ENCODE assay signal across 23 mouse cellular contexts in genomic region chr6:31606429-31606828, GRCm38 (mm10). TPM values are rescaled to one million over a fixed set of nuclear protein-coding genes. Genes with fewer than 3 reads are reported as not detected.
A peak's percentile ranks its signal among the peaks of the same experiment; 100 is the strongest.
DNase-seq lines count a peak whose midpoint lies in the region; ATAC-seq and TF ChIP-seq lines count a peak whose summit lies in the region.
"Had no signal": no experiment of that assay in that cellular context is flagged by ENCODE, and none has a peak within 500 bp of the region (broad histone marks: within the 10 kb centered on the region; RNA-seq: fewer than 3 reads in every experiment).

No protein-coding gene starts in this region.

- WGBS in heart, embryonic 10.5 days: 56% methylated on average over 4 of the region's 4 CpGs
- 72% methylated on average over 4 of the region's 4 CpGs for WGBS in liver, embryonic 13.5 days (ENCODE audit: insufficient replicate concordance)
- 61% methylated on average over 4 of the region's 4 CpGs for WGBS in liver, postnatal 0 days (ENCODE audit: insufficient replicate concordance)

- no peak overlapping the region for H3K4me2 ChIP-seq in liver, embryonic 13.5 days
- no peak overlapping the region for H3K4me2 ChIP-seq in liver, postnatal 0 days (ENCODE audit: low read depth, low read length)
- H3K4me2 ChIP-seq: embryonic facial prominence, embryonic 12.5 days; embryonic facial prominence, embryonic 15.5 days; heart, embryonic 11.5 days; hindbrain, embryonic 14.5 days had no signal

- peak overlapping the region; percentile 64 for H3K27ac ChIP-seq in gastrocnemius, adult 2 months
- H3K27ac ChIP-seq in heart, embryonic 10.5 days: peak overlapping the region; percentile 37; the same call in 1 of the 2 replicates
- peak overlapping the region; percentile 37 for H3K27ac ChIP-seq in liver, embryonic 13.5 days
- H3K27ac ChIP-seq in liver, postnatal 0 days (ENCODE audit: low read depth): no peak overlapping the region
- H3K27ac ChIP-seq: embryonic facial prominence, embryonic 12.5 days; embryonic facial prominence, embryonic 15.5 days; hindbrain, embryonic 14.5 days; hindbrain, postnatal 0 days had no signal

- H3K36me3 ChIP-seq in heart, embryonic 10.5 days: no peaks in the 10 kb centered on the region
- no peaks in the 10 kb centered on the region for H3K36me3 ChIP-seq in liver, embryonic 13.5 days
- no peaks in the 10 kb centered on the region for H3K36me3 ChIP-seq in liver, postnatal 0 days (replicated peaks; ENCODE audit: insufficient read depth, low read length)
- H3K36me3 ChIP-seq: embryonic facial prominence, embryonic 12.5 days; embryonic facial prominence, embryonic 15.5 days had no signal

- no peak for TF ChIP-seq CTCF in gastrocnemius, adult 2 months (IDR thresholded peaks at IDR 0.05)
- no peak for TF ChIP-seq CTCF in liver, postnatal 0 days (IDR thresholded peaks at IDR 0.05; ENCODE audit: low read depth)

- H3K9me3 ChIP-seq in heart, embryonic 10.5 days: no peaks in the 10 kb centered on the region
- no peaks in the 10 kb centered on the region for H3K9me3 ChIP-seq in liver, embryonic 13.5 days (replicated peaks)
- H3K9me3 ChIP-seq in liver, postnatal 0 days (ENCODE audit: low read length): no peaks in the 10 kb centered on the region
- H3K9me3 ChIP-seq: embryonic facial prominence, embryonic 12.5 days; embryonic facial prominence, embryonic 15.5 days had no signal

- no peak for TF ChIP-seq EP300 in liver, postnatal 0 days (IDR thresholded peaks at IDR 0.05; ENCODE audit: low read depth)

- intact Hi-C loops in gastrocnemius, adult 2 months (cut with DNase I): no loop called here
- intact Hi-C loops in heart, postnatal 36 days (cut with DNase I): no loop called here

- no peak overlapping the region for H3K4me3 ChIP-seq in gastrocnemius, adult 2 months
- no peak overlapping the region for H3K4me3 ChIP-seq in heart, embryonic 10.5 days
- no peak overlapping the region for H3K4me3 ChIP-seq in liver, embryonic 13.5 days (replicated peaks)
- no peak overlapping the region for H3K4me3 ChIP-seq in liver, postnatal 0 days (ENCODE audit: low read depth, low read length)
- H3K4me3 ChIP-seq: embryonic facial prominence, embryonic 12.5 days; embryonic facial prominence, embryonic 15.5 days had no signal

- H3K9ac ChIP-seq in liver, embryonic 13.5 days: peak overlapping the region; percentile 22; the same call in 1 of the 2 replicates
- no peak overlapping the region for H3K9ac ChIP-seq in liver, postnatal 0 days (replicated peaks)
- H3K9ac ChIP-seq: embryonic facial prominence, embryonic 12.5 days; embryonic facial prominence, embryonic 15.5 days; forebrain, postnatal 0 days; hindbrain, embryonic 14.5 days had no signal

- H3K4me1 ChIP-seq in heart, embryonic 10.5 days: peaks cover 47% of the 10 kb centered on the region
- H3K4me1 ChIP-seq in liver, embryonic 13.5 days (replicated peaks): peaks cover 73% of the 10 kb centered on the region
- peaks cover 9% of the 10 kb centered on the region for H3K4me1 ChIP-seq in liver, postnatal 0 days (ENCODE audit: insufficient read depth)
- H3K4me1 ChIP-seq: embryonic facial prominence, embryonic 12.5 days had no signal

- DNase-seq in gastrocnemius, adult 2 months: no peak
- no peak for DNase-seq in gastrocnemius, postnatal 25 days
- DNase-seq in heart, embryonic 10.5 days (ENCODE audit: low spot score): no peak
- DNase-seq in heart, postnatal 36 days: no peak
- DNase-seq in kidney, adult 9 months: peak; percentile 37
- DNase-seq in kidney, adult 18-20 months: no peak
- no peak for DNase-seq in liver, embryonic 13.5 days
- no peak for DNase-seq in liver, postnatal 0 days
- DNase-seq: adrenal gland, postnatal 10 days; cerebellum, adult 11 months; cerebellum, adult 2 months; cerebellum, adult 9-11 months; cerebellum, postnatal 25 days; forebrain, postnatal 0 days; gastrocnemius, postnatal 36 days; heart, postnatal 4 days had no signal

- H3K27me3 ChIP-seq in heart, embryonic 10.5 days (ENCODE audit: insufficient read depth, poor library complexity, severe bottlenecking): no peaks in the 10 kb centered on the region
- H3K27me3 ChIP-seq in liver, embryonic 13.5 days: no peaks in the 10 kb centered on the region
- H3K27me3 ChIP-seq in liver, postnatal 0 days (ENCODE audit: insufficient read depth, low read length): no peaks in the 10 kb centered on the region
- H3K27me3 ChIP-seq: embryonic facial prominence, embryonic 12.5 days; embryonic facial prominence, embryonic 15.5 days had no signal

- no peak for ATAC-seq in liver, embryonic 13.5 days (ENCODE audit: low read depth)
- no peak for ATAC-seq in liver, postnatal 0 days
- ATAC-seq: forebrain, embryonic 14.5 days; forebrain, postnatal 0 days; hindbrain, postnatal 0 days; inflammation-experienced regulatory T-cells, adult 6 months had no signal

RNA-seq across cellular contexts. Expression of gene Podxl, which starts 42.6 kb away (rescaled TPM):
- total RNA-seq in gastrocnemius, adult 2 months (2021): 10 to 100 TPM; 22.0 to 31.9 TPM
- 10 to 100 TPM; 18.5 to 28.4 TPM for total RNA-seq in gastrocnemius, postnatal 25 days (2021)
- 47.6 and 62.0 TPM in 2 replicates for polyA plus RNA-seq in heart, embryonic 10.5 days (2016; fragmentation: Nextera tagmentation; extraction: Ambion mirVana)
- total RNA-seq in heart, postnatal 36 days (2021): 10 to 100 TPM; 71.9 to 90.8 TPM
- polyA plus RNA-seq in liver, embryonic 13.5 days (2015; fragmentation: Nextera tagmentation; extraction: Ambion mirVana): 10.9 and 13.5 TPM in 2 replicates
- polyA plus RNA-seq in liver, postnatal 0 days (2015; fragmentation: Nextera tagmentation; extraction: Ambion mirVana): 1.5 and 2.8 TPM in 2 replicates
